Mouse (Mus musculus): ENCODE measurements at regions not wholly inside any gene's neighbourhood (a gene's known extent, or its start where the extent isn't known, plus 50 kb on each side); places are given as distances from the start of the nearest gene placed in this dataset.
"Not testable (repeated sequence)": the region's sequence is repeated elsewhere in the genome, so short reads cannot be mapped to it uniquely, and the experiment has no call there.

DNA sequence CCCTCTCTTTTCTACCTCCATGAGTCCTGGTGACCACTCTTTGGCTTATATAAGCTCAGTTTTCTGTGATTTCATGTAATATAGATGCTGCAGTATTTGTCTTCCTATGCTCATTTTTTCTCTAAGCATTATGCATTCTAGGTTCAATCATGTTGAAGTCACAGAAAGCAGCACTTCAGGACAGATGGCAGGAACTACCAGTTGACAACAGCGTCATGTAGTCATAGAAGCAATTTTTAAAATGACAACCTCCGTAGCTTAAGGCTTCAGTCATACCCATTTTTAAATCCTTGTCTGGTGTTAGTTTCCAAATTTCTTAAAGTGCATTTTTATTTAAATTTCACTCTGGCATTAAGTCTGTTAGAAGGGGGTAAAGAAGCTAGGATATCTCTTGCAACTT lies 740.2 kb downstream of the Kcna4 start:
- ATAC-seq (replicated peaks; ENCODE audit: low read depth, poor library complexity, severe bottlenecking): no peak

DNA sequence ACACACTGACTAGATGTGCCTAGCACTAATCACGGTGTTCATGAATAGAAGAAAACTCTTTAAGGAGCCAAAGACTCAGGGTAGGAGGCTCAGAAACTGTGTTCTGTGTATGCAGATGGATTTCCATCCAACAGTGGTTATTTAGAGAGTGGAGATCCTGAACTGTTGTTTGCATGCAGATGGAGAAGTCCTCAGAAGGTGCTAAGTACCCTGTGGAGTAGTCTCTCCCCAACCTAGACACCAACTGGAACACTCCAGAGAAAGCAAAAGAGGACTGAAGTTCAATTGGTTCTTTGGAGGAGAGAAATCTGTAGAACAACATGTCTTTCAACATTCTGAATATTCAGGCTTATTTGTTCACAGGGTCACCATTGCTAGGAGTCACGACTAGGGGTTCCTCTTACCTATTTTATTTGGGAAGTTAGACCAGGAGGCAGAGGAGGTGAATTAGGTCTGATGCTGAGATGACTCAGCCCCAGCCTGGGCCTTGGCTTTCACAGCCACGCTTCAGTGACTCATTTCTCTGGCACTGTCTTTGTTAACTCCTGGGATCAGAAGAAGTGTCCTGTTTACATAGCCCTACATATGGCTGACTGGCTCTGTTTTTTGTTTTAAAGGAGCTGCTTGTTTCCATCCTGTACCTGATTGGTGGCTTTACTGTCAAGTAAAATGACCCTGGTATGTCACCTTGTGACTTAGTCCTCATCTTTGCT lies 742.0 kb downstream of the Kcna4 start:
- ATAC-seq (replicated peaks; ENCODE audit: low read depth, poor library complexity, severe bottlenecking): no peak

DNA sequence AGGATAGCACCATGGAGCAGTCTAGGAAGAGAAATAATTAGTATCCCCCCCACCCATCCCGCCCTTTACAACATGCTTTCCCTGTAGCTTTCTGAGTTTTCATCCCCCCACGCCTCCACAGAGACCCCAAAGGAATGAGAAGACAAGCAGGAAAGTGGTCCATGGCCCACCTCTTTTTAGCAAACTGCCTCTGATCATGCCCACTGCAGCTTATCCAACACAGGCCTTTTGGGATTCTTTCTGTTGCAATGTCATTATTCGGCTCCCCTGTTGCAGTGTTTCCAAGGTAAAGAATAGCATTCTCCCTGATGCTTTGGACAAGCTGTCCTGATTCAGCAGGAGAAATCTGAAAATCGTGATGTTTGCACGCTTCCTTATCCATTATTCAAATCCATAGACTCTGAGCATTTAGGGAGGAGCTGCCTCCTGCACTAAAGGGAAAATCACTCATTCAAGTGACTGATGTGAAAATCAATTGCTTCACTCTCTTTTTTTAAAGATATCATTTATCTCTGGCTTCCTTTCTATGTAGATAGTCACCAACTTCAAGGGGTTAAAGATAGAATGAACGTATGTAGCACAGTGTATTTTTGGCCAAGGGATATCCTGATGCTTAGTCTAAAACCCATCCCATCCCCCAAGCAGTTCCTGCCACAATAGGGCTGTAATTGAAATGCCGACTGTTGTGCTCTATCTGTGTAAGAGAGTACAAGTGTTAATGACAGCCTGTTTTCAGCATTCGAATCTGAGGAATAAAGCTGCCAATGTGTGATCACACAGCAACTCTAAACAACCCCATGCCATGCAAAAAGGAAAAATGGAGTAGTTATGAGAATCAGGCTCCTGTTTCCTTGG lies 743.1 kb downstream of the Kcna4 start:
- ATAC-seq (replicated peaks; ENCODE audit: low read depth, poor library complexity, severe bottlenecking): no peak

DNA sequence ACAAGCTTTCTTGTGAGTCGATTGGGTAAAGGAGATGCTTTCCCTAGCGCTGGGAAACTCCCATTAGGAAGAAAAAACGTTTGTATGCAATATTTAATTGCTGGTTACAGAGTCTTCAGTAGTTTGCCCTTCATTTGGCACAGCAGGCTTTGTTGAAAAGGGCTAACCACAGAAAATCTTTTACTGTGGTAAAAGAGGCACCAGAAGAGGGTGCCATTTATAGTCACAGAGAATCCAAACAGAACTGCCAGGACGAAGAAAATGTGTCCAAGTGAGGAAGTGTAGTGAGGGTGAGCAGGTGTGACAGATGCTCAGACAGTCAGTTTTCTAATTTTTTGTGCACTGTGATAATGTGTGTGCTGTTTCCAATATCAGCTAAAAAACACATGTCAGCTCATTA lies 744.4 kb downstream of the Kcna4 start:
- no peak for ATAC-seq (replicated peaks; ENCODE audit: low read depth, poor library complexity, severe bottlenecking)

DNA sequence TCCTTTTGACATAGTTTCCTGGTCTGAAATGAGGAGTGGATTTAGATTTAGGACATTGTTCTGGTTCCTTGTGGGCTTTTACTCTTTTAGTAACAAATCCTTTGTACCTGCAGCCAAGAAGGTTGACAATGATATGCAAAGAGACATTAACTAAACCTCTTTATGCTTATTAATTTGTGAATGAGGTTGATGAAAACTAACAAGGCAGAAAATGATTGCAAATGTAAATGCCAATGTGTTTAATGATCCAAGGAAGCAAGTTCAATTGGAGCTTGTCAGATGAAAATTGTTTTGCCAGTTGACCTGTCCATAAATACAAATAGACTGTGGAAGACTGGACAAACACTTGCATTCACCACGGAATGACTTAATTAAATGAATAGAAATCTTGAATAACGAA lies 751.6 kb downstream of the Kcna4 start:
- ATAC-seq (replicated peaks; ENCODE audit: low read depth, poor library complexity, severe bottlenecking): no peak

DNA sequence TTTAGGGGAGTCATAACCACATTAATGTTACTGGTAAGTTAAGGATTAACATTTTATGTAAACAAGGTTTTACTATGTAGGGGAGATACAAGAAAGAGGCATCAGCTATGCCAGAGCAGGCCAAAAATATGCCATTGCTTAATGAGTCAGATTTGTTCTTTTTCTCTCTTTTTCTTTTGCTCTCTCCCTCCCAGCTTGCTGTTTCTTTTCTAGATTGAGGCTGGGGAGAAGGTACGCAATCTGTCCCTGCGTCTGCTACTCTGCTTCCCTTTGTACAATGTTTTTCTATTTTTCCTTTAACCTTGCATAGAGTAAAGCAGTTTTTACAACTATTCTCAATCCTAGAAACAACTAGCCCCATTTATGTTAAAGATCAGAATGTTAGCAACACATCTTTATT lies 754.4 kb downstream of the Kcna4 start:
- ATAC-seq (replicated peaks; ENCODE audit: low read depth, poor library complexity, severe bottlenecking): no peak

DNA sequence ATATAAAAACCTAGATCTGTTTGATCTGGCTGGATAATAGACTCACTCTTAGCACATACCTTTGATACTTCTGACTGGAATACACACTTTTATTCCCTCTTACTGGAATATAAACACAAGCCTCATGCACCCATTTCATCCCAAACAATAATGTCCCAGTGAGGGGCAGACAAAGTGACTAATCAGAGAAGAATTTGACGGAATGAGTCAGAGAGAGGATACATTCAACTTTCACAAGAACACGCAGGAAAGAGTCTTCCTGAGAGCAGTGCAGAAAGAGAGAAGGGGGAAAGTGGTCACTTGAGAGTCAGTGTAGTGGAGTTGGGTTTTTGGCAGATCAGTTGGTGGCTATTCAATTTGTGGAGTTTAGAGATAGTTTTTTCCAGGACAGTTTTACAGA lies 755.6 kb downstream of the Kcna4 start:
- ATAC-seq (replicated peaks; ENCODE audit: low read depth, poor library complexity, severe bottlenecking): no peak

DNA sequence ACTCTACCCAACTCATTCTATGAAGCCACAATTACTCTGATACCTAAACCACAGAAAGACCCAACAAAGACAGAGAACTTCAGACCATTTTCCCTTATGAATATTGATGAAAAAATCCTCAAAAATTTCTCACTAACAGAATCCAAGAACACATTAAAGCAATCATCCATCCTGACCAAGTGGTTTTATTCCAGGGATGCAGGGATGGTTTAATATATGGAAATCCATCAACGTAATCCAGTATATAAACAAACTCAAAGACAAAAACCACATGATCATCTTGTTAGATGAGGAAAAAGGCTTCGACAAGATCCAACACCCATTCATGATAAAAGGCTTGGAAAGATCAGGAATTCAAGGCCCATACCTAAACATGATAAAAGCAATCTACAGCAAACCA lies 772.3 kb downstream of the Kcna4 start:
- not testable (repeated sequence) for ATAC-seq (replicated peaks; ENCODE audit: low read depth, poor library complexity, severe bottlenecking)

DNA sequence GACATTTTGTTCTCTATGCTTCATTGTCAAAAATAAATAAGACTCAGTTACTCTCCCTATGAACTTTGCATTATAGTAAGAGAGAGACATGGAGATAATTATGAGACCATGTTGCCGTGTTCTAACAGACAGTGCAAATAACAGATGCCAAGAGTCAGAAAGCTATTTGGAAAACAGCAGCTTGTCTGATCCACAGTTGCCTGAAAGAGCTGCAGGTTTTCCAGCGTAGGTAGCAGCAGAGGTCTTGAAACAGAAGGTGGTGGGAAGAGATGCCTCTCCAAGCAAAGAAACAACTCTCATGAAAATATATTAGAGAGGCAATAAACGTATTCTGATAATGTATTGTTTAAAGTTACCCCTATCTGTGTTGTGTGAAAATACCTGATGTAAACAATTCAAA lies 793.5 kb downstream of the Kcna4 start:
- no peak for ATAC-seq (replicated peaks; ENCODE audit: low read depth, poor library complexity, severe bottlenecking)

DNA sequence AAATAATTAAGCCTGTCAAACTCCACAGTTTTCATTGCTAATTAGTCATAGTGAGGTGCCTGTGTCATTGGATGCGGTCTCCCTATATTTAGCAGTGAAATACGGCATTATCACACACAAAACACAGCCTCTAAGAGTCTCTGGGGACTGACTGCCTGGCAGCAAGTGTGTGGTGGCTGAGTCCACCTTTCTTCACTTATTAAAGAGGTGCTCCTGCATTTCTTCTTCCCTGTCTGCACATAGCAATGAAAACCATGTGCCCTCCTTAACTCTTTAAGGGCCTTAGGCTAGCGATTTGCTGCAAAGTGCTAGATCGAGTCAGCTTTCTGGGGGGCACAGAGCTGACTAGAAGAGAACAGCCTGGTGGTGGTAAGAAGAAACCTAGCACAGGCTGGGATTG lies 799.8 kb downstream of the Kcna4 start:
- no peak for ATAC-seq (replicated peaks; ENCODE audit: low read depth, poor library complexity, severe bottlenecking)

DNA sequence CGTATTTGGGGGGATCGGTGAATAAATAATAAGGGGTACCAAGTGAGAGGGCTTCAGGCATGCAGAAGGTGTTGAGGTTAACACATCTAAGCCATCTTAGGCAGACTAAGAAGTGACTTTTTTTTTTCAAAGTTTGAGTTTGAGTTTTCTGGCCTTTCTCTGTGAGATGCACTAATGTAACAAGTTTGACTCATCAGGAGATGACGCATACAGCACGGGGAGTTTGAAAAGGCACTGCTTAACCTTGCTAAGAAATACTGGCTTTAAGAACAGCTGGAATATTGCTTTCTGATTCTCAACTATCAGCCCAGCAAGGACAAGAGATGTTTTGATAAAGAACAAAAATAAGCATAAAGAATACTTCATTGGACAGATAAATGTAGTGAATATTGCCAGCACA lies 806.6 kb downstream of the Kcna4 start:
- no peak for ATAC-seq (replicated peaks; ENCODE audit: low read depth, poor library complexity, severe bottlenecking)

DNA sequence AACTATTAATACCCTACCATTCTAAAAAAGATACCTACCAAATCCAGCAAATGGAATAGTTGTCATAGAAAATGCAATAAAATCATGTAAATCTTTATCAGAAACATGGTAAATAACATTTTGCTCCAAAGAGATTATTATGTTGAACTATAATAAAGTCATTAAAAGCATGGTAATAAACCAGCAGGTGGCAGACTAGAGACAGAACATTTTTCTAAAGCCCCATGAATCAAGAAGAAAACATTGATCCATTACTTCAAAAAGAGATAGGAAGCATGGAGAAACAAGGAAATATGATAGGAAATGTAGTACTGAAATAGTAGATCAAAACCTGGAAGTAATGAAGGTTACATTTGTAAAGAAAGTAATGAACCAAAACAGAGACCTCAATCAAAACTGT lies 819.7 kb downstream of the Kcna4 start:
- no peak for ATAC-seq (replicated peaks; ENCODE audit: low read depth, poor library complexity, severe bottlenecking)

DNA sequence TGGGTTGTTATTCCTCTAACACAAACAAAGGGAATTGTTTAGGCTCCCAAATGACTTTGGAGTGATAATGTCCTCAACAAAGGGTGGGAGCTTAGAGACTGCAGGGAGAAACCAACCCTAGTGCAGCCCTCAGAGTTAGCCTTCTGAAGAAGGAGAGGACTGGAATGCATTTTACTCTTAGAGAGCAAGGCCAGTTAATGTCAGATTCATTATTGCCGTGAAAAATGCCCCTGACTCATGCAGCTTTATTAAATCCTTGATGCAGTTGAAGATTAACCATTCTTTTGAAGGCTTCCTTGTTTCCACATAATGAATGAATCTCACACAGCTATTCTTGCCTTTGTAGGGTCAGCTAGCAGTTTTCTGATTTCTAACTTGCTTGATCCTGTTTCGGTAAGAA lies 855.3 kb downstream of the Kcna4 start:
- ATAC-seq (replicated peaks; ENCODE audit: low read depth, poor library complexity, severe bottlenecking): no peak

DNA sequence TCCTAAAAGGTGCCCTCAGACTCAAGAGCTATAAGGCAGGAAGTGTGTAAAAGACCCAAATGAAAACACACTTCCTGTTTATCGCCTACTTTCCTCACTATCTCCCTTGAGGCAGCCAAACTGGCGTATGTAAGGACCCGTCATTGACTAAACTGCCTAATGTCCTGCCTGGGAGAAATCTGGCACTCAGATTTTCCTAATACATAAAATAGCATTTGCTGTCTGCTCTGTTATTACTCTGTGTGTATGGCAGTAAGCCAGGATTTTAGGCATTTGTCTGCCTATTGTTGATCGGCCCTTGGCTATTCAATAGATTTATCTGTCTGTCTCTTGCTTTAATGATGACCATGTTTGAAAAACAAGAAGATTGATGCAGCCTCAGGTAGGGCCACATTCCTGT lies 857.8 kb downstream of the Kcna4 start:
- no peak for ATAC-seq (replicated peaks; ENCODE audit: low read depth, poor library complexity, severe bottlenecking)

DNA sequence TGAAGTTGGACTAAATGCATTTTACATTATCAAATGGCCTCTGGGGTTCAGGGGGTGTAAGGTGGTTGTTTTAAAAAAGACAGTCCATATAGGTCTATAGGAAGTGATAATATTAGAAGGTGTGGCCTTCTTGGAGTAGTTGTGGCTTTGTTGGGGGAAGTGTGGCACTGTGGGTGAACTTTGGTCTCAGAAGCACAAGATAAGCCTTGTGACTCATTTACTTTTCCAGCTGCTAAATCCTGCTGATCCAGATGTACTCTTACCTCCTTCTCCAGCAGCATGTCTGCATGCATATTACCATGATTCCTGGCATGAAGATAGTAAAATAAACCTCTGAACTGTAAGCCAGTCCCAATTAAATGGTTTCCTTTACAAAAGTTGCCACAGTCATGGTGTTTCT lies 865.8 kb downstream of the Kcna4 start:
- no peak for ATAC-seq (replicated peaks; ENCODE audit: low read depth, poor library complexity, severe bottlenecking)

DNA sequence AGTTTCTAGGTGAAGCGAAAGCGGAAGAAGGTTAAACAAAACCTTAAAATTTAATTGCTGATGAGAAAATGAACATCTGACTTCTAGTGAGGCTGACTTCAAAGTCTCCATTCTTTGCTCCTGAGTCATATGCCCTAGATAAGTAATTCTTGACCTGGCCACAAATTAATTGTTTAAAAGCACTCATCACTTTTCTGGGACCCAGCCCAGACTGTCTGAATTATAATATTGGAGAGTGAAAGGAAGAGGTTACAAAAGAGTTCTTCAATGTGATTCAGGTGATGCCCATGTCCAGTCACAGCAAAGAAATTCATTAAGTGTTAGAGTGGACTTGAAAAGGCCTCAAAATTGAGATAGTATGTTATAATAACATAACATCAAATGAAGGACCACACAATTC lies 867.3 kb downstream of the Kcna4 start:
- no peak for ATAC-seq (replicated peaks; ENCODE audit: low read depth, poor library complexity, severe bottlenecking)

DNA sequence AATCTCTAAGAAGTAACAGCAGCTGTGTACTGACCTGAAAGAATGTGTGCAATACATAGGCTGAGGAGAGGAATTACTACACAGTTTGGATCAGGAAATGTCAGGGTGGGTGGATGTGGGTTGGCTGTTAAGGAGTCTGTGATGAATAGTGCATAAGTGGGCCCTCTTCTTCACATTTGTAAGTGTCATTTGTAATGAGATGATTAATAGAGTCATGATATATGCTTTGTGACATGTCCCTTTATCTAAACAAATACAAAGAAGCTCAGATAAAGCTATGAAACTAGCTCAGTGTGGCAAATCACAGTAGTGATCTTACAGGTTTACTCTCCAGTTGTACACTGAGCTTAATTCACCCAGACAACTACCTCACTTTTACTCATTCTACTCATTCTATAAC lies 867.9 kb downstream of the Kcna4 start:
- no peak for ATAC-seq (replicated peaks; ENCODE audit: low read depth, poor library complexity, severe bottlenecking)

DNA sequence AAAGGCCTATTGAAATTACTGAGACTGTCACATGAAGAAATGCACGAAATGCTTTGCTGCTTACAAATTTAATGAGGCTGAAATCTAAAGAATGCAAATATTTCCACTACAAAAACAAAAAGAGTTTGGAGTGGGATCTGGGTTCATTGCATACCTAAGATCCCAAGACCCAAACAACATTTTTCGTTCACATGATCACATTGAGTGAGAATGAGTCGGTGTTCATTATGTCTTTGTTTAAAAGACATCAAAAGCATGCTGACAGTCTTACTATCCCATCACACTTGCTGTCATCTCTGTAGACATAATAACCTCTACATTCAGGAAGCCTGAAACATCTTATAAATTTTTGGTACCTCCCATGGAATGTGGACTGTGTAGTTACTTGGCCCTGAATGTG lies 870.4 kb downstream of the Kcna4 start:
- no peak for ATAC-seq (replicated peaks; ENCODE audit: low read depth, poor library complexity, severe bottlenecking)

DNA sequence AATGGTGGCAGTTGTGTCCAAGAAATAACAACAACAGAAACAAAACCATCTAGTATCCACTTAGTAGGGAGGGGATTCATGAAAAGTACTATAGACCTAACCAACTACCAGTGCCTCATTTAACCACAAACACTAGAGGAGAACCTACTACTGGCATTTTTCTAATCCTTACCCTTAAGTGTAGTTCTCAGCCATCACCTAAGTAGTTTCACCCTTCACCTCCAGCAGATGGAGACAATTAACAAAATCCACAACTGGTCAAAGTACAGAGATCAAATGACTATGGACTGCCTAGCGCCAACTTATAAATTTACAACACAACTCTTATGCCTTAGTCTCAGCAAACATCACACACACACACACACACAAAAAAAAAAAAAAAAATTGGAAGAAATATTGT lies 874.6 kb downstream of the Kcna4 start:
- no peak for ATAC-seq (replicated peaks; ENCODE audit: low read depth, poor library complexity, severe bottlenecking)
